In the genomic region with DNA sequence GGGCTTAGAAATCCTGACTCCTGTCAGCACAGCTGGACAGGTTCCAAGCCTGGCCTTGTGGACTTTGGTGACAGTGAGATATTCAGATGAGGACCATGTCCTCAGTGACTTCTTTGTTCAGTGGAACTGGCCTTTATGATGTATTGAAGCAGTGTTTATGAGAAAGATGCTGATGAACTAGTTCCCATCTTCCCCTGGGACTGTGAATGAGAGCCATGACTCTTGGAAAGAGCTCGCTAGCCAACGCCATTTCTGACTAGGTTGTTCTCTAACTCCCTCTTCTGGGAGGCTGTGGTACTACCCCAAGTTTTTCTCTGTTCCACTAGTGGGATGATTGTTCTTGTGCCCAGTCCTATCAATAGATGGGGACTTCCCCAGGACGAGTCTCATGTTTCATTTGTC, we compare ENCODE assay signal across 10 mouse cellular contexts. TPM values are rescaled to one million over a fixed set of nuclear protein-coding genes. Genes with fewer than 3 reads are reported as not detected.
DNase-seq lines count a peak whose midpoint lies in the region; ATAC-seq and TF ChIP-seq lines count a peak whose summit lies in the region.
"Had no signal": no experiment of that assay in that cellular context is flagged by ENCODE, and none has a peak within 500 bp of the region (broad histone marks: within the 10 kb centered on the region; RNA-seq: fewer than 3 reads in every experiment).

No protein-coding gene starts in this region.

- H3K4me2 ChIP-seq in intestine, embryonic 14.5 days (ENCODE audit: low read length), result no peak overlapping the region
- H3K4me2 ChIP-seq in forebrain, embryonic 15.5 days (replicated peaks), result no peak overlapping the region

- peak; percentile 57 for TF ChIP-seq CTCF in cortical plate, adult 2 months (IDR thresholded peaks at IDR 0.05; ENCODE audit: extremely low read depth, insufficient read depth, low read length)

- 9% methylated on average over 3 of the region's 3 CpGs for WGBS in intestine, embryonic 14.5 days
- WGBS in forebrain, embryonic 15.5 days, result 4% methylated on average over 3 of the region's 3 CpGs

- no peaks in the 10 kb centered on the region for H3K36me3 ChIP-seq in intestine, embryonic 14.5 days (ENCODE audit: control insufficient read depth, insufficient read depth, low read length)
- no peaks in the 10 kb centered on the region for H3K36me3 ChIP-seq in forebrain, embryonic 15.5 days

- no peak overlapping the region for H3K27ac ChIP-seq in cortical plate, adult 2 months (ENCODE audit: insufficient read depth, low read length)
- H3K27ac ChIP-seq in intestine, embryonic 14.5 days (ENCODE audit: low read depth), result no peak overlapping the region
- H3K27ac ChIP-seq in forebrain, embryonic 15.5 days (replicated peaks), result no peak overlapping the region

- no peak overlapping the region for H3K9ac ChIP-seq in intestine, embryonic 14.5 days (ENCODE audit: low read length)
- H3K9ac ChIP-seq in forebrain, embryonic 15.5 days (replicated peaks), result no peak overlapping the region

- DNase-seq in right cerebral cortex, adult 18-20 months, result peak; percentile 19
- DNase-seq in right cerebral cortex, postnatal 25 days, result no peak
- peak; percentile 73 for DNase-seq in ZHBTc4 (ENCODE audit: low read depth, low spot score)
- peak; percentile 66 for DNase-seq in intestine, embryonic 14.5 days (ENCODE audit: low spot score)
- DNase-seq in left cerebral cortex, postnatal 25 days (ENCODE audit: low spot score in 2 of 2), result peak; percentile 26 to 54

- intact Hi-C loops in left cerebral cortex, postnatal 25 days (cut with DNase I), result no loop called here

- no peaks in the 10 kb centered on the region for H3K4me1 ChIP-seq in cortical plate, adult 2 months (ENCODE audit: control insufficient read depth, insufficient read depth, low read length)
- no peaks in the 10 kb centered on the region for H3K4me1 ChIP-seq in intestine, embryonic 14.5 days (replicated peaks; ENCODE audit: control insufficient read depth, insufficient read depth, low read length)
- H3K4me1 ChIP-seq in forebrain, embryonic 15.5 days, result no peaks in the 10 kb centered on the region

- H3K9me3 ChIP-seq in intestine, embryonic 14.5 days (ENCODE audit: control insufficient read depth, low read length), result no peaks in the 10 kb centered on the region
- no peaks in the 10 kb centered on the region for H3K9me3 ChIP-seq in forebrain, embryonic 15.5 days
- H3K9me3 ChIP-seq: megakaryocyte, embryonic 14.5 days had no signal

- TF ChIP-seq POLR2A in cortical plate, adult 2 months (IDR thresholded peaks at IDR 0.05; ENCODE audit: extremely low read depth, insufficient read depth, low read length), result no peak

- no peak for ATAC-seq in intestine, embryonic 14.5 days (replicated peaks; ENCODE audit: low FRiP score, low TSS enrichment, low read depth)
- ATAC-seq in neutrophil, adult 5-6 weeks (ENCODE audit: extremely low read depth, insufficient number of reproducible peaks, low FRiP score, poor library complexity, severe bottlenecking), result peak; percentile 76; the same call in 1 of the 2 replicates
- ATAC-seq in forebrain, embryonic 15.5 days (replicated peaks), result no peak

- H3K4me3 ChIP-seq in cortical plate, adult 2 months (ENCODE audit: insufficient read depth, low read length), result no peak overlapping the region
- no peak overlapping the region for H3K4me3 ChIP-seq in intestine, embryonic 14.5 days (ENCODE audit: low read depth, low read length)
- no peak overlapping the region for H3K4me3 ChIP-seq in forebrain, embryonic 15.5 days
- H3K4me3 ChIP-seq: megakaryocyte, embryonic 14.5 days had no signal

- no peaks in the 10 kb centered on the region for H3K27me3 ChIP-seq in intestine, embryonic 14.5 days (replicated peaks; ENCODE audit: control insufficient read depth, insufficient read depth, low read length)
- no peaks in the 10 kb centered on the region for H3K27me3 ChIP-seq in forebrain, embryonic 15.5 days

RNA-seq across cellular contexts. Expression of a gene that starts 57.7 kb away (rescaled TPM):
- polyA plus RNA-seq in cortical plate, adult 2 months (2012; rRNA removed), result not detected in 2 replicates
- not detected in 2 replicates for polyA plus RNA-seq in intestine, embryonic 14.5 days (2014; fragmentation: Nextera tagmentation; extraction: Ambion mirVana)
- total RNA-seq in left cerebral cortex, postnatal 25 days (2021), result not detected
- not detected in 2 replicates for total RNA-seq in neutrophil, adult 5-6 weeks (2017)
- polyA plus RNA-seq in forebrain, embryonic 15.5 days (2015; fragmentation: Nextera tagmentation; extraction: Ambion mirVana), result not detected in 2 replicates
- polyA plus RNA-seq: frontal cortex, adult 2 months had no signal
